Mouse (Mus musculus) brain, embryonic 14.5 days (tissue): ENCODE measurements at regions not wholly inside any gene's neighbourhood (a gene's known extent, or its start where the extent isn't known, plus 50 kb on each side); places are given as distances from the start of the nearest gene placed in this dataset.
"Not testable (repeated sequence)": the region's sequence is repeated elsewhere in the genome, so short reads cannot be mapped to it uniquely, and the experiment has no call there.

Experiments
- DNase-seq: peaks from one replicate; pipeline ENCODE4 v3.0.0-alpha.2; 2011; ENCODE audit warnings: low read depth
- CTCF ChIP-seq: fragments of 200-500 bp; IDR thresholded peaks from 2 replicates; pipeline ENCODE4 v1.5.1; 2012; ENCODE audit warnings: inconsistent platforms, mild to moderate bottlenecking, moderate library complexity, borderline replicate concordance; ENCODE audit not compliant: insufficient read depth, insufficient read length; ENCODE audit errors: extremely low read depth
- POLR2A ChIP-seq: fragments of 200-500 bp; IDR thresholded peaks from 2 replicates; pipeline ENCODE4 v1.6.1; 2012; ENCODE audit warnings: mild to moderate bottlenecking, inconsistent platforms, borderline replicate concordance; ENCODE audit not compliant: poor library complexity, insufficient read depth, insufficient read length, severe bottlenecking; ENCODE audit errors: extremely low read depth

GRCm38 (mm10) chr7:69167456-69167855 is 418.4 kb upstream of the Arrdc4 start:
- DNase-seq = no peak
- no peak for TF ChIP-seq CTCF
- no peak for TF ChIP-seq POLR2A

DNA sequence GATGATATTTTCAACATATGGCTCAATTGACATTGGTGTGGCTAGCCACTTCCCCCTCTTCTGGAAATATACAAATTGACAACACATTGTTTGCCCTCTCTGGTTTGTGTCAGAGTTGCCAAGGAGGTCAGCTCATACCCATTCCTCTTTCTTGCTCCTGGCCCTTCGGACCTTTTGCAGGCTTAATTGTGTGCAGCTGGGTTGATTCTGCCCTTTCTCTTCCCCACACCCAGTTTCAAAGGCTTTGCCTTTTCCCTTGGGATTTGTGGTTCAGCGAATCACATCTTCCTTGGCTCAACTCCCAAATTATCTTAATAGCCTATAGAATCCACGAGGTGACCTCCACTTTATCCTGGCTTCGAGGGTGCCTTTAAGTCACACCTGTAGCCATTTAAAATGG is 412.9 kb upstream of the Arrdc4 start:
- DNase-seq = no peak
- TF ChIP-seq CTCF (no peak), POLR2A (no peak)

DNA sequence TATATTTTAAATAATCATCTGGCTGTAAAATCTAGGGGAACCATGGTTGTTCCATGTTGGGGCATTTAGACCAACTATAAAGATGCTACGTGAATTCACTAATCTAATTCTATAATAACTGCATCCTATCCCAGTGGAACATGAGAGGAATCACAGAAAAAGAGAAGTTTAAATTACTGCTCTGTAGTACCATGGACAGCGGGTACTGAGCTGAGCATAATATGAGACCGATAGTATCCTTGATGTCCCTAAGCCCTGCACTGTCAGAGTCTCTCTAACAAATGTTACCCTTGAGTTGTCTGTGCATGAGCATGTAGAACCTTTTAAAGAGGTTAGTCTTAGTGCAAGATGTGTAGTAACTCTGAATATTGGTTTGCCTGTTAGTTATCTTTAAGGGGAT is 393.3 kb upstream of the Arrdc4 start:
- no peak for DNase-seq
- TF ChIP-seq CTCF (no peak), POLR2A (no peak)

GRCm38 (mm10) chr7:69133441-69133840 is 384.4 kb upstream of the Arrdc4 start:
- TF ChIP-seq CTCF (no peak), POLR2A (no peak)
- DNase-seq = peak; percentile 40

DNA sequence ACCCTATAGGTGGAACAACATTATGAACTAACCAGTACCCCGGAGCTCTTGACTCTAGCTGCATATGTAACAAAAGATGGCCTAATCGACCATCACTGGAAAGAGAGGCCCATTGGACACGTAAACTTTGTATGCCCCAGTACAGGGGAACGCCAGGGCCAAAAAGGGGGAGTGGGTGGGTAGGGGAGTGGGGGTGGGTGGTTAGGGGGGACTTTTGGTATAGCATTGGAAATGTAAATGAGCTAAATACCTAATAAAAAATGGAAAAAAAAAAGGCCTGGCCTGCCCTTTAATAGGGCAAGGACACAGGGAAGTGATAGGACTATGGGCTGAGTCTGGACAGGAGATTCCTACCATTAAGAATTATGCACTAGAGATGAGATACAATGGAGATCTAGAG is 352.7 kb upstream of the Arrdc4 start:
- not testable (repeated sequence) for DNase-seq

DNA sequence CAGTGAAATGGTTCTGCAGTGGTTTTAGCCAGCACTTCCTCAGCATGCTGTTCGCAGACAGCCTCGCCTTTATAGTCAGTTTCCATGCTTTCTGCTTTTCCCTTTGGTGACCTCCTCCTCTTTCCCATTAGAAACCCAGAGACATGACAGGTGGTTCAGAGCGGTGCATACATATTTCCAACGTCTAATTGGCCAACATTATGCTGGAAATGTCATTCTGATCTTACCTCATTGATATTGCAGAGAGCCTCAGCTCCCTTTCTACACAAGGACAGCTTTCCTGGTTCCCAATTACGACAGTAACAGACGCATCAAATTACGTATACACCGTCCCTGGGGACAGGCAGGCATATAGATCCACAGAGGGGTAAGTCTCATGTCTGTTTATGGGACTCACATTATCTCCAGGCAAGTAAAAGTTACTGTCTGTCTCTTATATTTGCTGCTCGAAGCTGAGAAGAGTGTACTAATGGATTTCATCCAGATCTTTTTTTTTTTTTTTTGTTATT is 348.6 kb upstream of the Arrdc4 start:
- peak; percentile 64 for DNase-seq
- no peak for TF ChIP-seq CTCF
- TF ChIP-seq POLR2A = no peak

GRCm38 (mm10) chr7:69074780-69075179 is 325.7 kb upstream of the Arrdc4 start:
- DNase-seq = no peak
- TF ChIP-seq POLR2A (no peak), CTCF (no peak)

DNA sequence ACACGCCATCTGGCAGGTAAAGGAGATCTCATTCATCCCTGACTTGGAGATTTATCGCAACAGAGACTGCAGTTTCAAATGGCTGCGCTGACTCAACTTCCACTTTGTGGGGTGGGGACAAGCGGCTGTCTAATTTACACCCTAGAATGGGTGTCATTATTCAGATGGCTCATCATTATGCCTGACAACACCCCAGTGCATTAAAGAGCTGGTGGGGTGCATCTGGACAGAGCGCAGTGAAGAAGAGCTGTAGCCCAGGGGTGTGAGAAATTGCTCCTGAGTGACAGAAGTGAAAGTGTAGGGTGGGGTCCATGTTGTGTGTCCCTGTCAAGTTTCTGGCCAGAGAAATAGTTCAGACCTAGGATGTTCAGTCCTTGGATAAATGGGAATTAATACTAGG is 314.0 kb upstream of the Arrdc4 start:
- peak; percentile 24 for DNase-seq
- TF ChIP-seq POLR2A = no peak
- TF ChIP-seq CTCF = no peak

GRCm38 (mm10) chr7:69062506-69062905 is 313.5 kb upstream of the Arrdc4 start:
- TF ChIP-seq CTCF (no peak), POLR2A (no peak)
- DNase-seq = no peak

GRCm38 (mm10) chr7:69062094-69062493 is 313.1 kb upstream of the Arrdc4 start:
- DNase-seq = peak; percentile 89
- no peak for TF ChIP-seq POLR2A
- TF ChIP-seq CTCF = no peak

DNA sequence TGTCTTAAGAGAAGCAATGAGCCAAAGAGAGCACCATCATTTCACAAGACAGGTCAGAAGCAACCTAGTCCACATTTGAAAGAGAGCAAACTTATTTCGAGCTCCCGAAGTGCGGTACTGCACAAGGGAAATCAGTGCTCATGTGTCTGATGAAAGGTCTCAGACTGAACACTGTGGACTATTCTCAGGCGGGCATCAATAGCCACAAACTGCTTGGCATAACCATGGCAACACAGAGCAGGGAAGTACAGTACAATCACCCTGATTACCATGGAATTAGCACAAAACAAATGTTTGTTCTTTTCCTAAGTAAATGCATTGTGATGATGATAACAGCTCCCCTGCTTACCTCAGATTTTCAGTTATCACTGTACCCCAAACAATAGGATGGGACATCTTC is 312.2 kb upstream of the Arrdc4 start:
- TF ChIP-seq POLR2A (no peak), CTCF (no peak)
- peak; percentile 74 for DNase-seq

DNA sequence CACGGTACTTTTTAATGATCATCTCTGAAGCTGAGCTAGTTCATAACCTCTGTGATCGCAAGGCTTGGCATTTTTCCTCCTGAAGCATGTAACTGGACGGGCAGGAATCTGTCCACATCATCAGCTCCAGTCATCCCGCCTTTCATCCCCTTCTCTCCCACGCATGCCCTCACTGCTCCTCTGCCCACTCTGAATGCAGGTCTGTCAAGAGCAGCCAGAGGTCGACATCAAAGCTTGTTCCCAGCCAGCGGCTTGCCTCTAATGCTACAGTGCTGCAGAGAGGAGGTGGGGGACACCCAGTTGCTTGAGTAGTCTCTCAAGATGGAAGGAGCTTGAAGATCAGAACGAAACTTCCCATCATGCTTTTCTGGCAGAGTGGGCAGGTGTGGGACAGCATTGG is 267.5 kb upstream of the Arrdc4 start:
- DNase-seq = peak; percentile 25
- TF ChIP-seq CTCF (no peak), POLR2A (no peak)

- DNase-seq = no peak
- TF ChIP-seq CTCF (no peak), POLR2A (no peak)
These were observed 266.0 kb upstream of the Arrdc4 start for GRCm38 (mm10) chr7:69015047-69015446.

- DNase-seq = peak; percentile 24
- TF ChIP-seq POLR2A = no peak
- TF ChIP-seq CTCF = no peak
These were observed 258.2 kb upstream of the Arrdc4 start for GRCm38 (mm10) chr7:69007237-69007636.
